Mouse (Mus musculus): ENCODE measurements around the gene Ppp1r35.

GRCm38 (mm10) chr5:137800917-137801316 is 22.3 kb downstream of the Ppp1r35 start:
- TF ChIP-seq CTCF (IDR thresholded peaks at IDR 0.05; ENCODE audit: low read depth, low read length) (no peak), EP300 (IDR thresholded peaks at IDR 0.05; ENCODE audit: insufficient read depth, low read depth, low read length) (no peak), POLR2A (IDR thresholded peaks at IDR 0.05; ENCODE audit: insufficient read depth, low read length) (no peak)

Data from ES-Bruce4 (cell line).